ENCODE assay signal across 24 mouse cellular contexts in the genomic region with DNA sequence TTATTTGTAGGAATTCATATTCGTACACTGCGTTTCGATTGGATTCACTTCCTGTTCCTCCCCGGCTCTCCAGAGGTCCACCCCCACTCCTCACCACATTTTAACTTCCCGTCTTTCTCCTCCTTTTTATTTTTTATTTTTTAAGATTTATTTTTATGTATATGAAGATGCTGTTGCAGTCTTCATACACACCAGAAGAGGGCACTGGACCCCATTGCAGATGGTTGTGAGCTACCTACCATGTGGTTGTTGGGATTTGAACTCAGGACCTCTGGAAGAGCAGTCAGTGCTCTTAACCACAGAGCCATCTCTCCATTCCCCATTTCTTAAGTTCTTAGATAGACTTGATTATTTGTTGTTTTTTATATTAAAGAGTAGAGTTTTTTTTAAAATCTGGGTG. TPM values are rescaled to one million over a fixed set of nuclear protein-coding genes. Genes with fewer than 3 reads are reported as not detected.
DNase-seq lines count a peak whose midpoint lies in the region; ATAC-seq and TF ChIP-seq lines count a peak whose summit lies in the region.
"Had no signal": no experiment of that assay in that cellular context is flagged by ENCODE, and none has a peak within 500 bp of the region (broad histone marks: within the 10 kb centered on the region; RNA-seq: fewer than 3 reads in every experiment).

No protein-coding gene starts in this region.

- no peak for TF ChIP-seq EP300 in lung, postnatal 0 days (IDR thresholded peaks at IDR 0.05)

- H3K9me3 ChIP-seq in kidney, postnatal 0 days (replicated peaks; ENCODE audit: low read length): no peaks in the 10 kb centered on the region
- no peaks in the 10 kb centered on the region for H3K9me3 ChIP-seq in lung, postnatal 0 days (ENCODE audit: low read length)
- no peaks in the 10 kb centered on the region for H3K9me3 ChIP-seq in liver, embryonic 16.5 days (replicated peaks; ENCODE audit: control insufficient read depth, low read length)
- H3K9me3 ChIP-seq in forebrain, embryonic 11.5 days (ENCODE audit: control insufficient read depth, low read length): no peaks in the 10 kb centered on the region
- H3K9me3 ChIP-seq: embryonic facial prominence, embryonic 10.5 days; forebrain, embryonic 13.5 days; midbrain, embryonic 10.5 days; neural tube, embryonic 15.5 days had no signal

- DNase-seq in gastrocnemius, adult 2 months: no peak
- DNase-seq in gastrocnemius, postnatal 10 days: no peak
- DNase-seq in kidney, postnatal 0 days (ENCODE audit: low spot score): no peak
- no peak for DNase-seq in kidney, postnatal 10 days
- no peak for DNase-seq in lung, postnatal 0 days (ENCODE audit: low spot score)
- no peak for DNase-seq in lung, postnatal 14 days
- no peak for DNase-seq in forebrain, embryonic 11.5 days (ENCODE audit: low spot score)
- DNase-seq: cerebellum, adult 11-12 months; cerebellum, postnatal 10 days; kidney, postnatal 4 days; lung, adult 18-20 months; lung, postnatal 36 days; right cerebral cortex, adult 18-20 months; right cerebral cortex, postnatal 4 days; thymus, adult 2 months; thymus, postnatal 4 days had no signal

- H3K27ac ChIP-seq in gastrocnemius, adult 2 months: no peak overlapping the region
- no peak overlapping the region for H3K27ac ChIP-seq in kidney, postnatal 0 days
- H3K27ac ChIP-seq in lung, postnatal 0 days (ENCODE audit: low read length): no peak overlapping the region
- H3K27ac ChIP-seq in liver, embryonic 16.5 days (ENCODE audit: low read length): peak overlapping the region; percentile 99; the same call in 1 of the 2 replicates
- H3K27ac ChIP-seq in forebrain, embryonic 11.5 days (ENCODE audit: low read depth, low read length): no peak overlapping the region
- H3K27ac ChIP-seq: embryonic facial prominence, embryonic 10.5 days; forebrain, embryonic 13.5 days; hindbrain, postnatal 0 days; midbrain, embryonic 10.5 days; neural tube, embryonic 15.5 days had no signal

- H3K4me1 ChIP-seq in kidney, postnatal 0 days (replicated peaks; ENCODE audit: insufficient read depth, low read length): no peaks in the 10 kb centered on the region; the same call in 1 of the 2 replicates
- H3K4me1 ChIP-seq in lung, postnatal 0 days (ENCODE audit: insufficient read depth, low read depth, low read length): no peaks in the 10 kb centered on the region
- peaks cover 19% of the 10 kb centered on the region for H3K4me1 ChIP-seq in liver, embryonic 16.5 days (ENCODE audit: control insufficient read depth, low read depth, low read length)
- H3K4me1 ChIP-seq in forebrain, embryonic 11.5 days (replicated peaks; ENCODE audit: control insufficient read depth, insufficient read depth, low read length): peaks cover 2% of the 10 kb centered on the region; the same call in 1 of the 2 replicates

- no peak for ATAC-seq in kidney, postnatal 0 days (replicated peaks; ENCODE audit: low FRiP score, low read depth)
- ATAC-seq in lung, postnatal 0 days: no peak
- ATAC-seq in liver, embryonic 16.5 days (ENCODE audit: low read depth): no peak
- ATAC-seq in forebrain, embryonic 11.5 days (replicated peaks; ENCODE audit: low FRiP score): no peak
- ATAC-seq: CD4-positive, CD25-positive, alpha-beta regulatory T cell, adult 4 months; forebrain, embryonic 13.5 days; hindbrain, postnatal 0 days; intestine, postnatal 0 days had no signal

- no peaks in the 10 kb centered on the region for H3K36me3 ChIP-seq in kidney, postnatal 0 days (ENCODE audit: insufficient read depth, low read length)
- H3K36me3 ChIP-seq in lung, postnatal 0 days (ENCODE audit: insufficient read depth, low read length): no peaks in the 10 kb centered on the region
- H3K36me3 ChIP-seq in liver, embryonic 16.5 days (ENCODE audit: control insufficient read depth, insufficient read depth): peaks cover 3% of the 10 kb centered on the region
- H3K36me3 ChIP-seq in forebrain, embryonic 11.5 days (ENCODE audit: control insufficient read depth, insufficient read depth, low read length): no peaks in the 10 kb centered on the region
- H3K36me3 ChIP-seq: embryonic facial prominence, embryonic 10.5 days; midbrain, embryonic 10.5 days; neural tube, embryonic 15.5 days had no signal

- 93% methylated on average over 5 of the region's 5 CpGs for WGBS in kidney, postnatal 0 days
- 92% methylated on average over 5 of the region's 5 CpGs for WGBS in lung, postnatal 0 days
- 91% methylated on average over 5 of the region's 5 CpGs for WGBS in liver, embryonic 16.5 days (ENCODE audit: insufficient replicate concordance)
- 89% methylated on average over 5 of the region's 5 CpGs for WGBS in forebrain, embryonic 11.5 days

- intact Hi-C loops in gastrocnemius, adult 2 months (cut with DNase I): no loop called here

- H3K9ac ChIP-seq in kidney, postnatal 0 days (ENCODE audit: low read depth, low read length): no peak overlapping the region
- no peak overlapping the region for H3K9ac ChIP-seq in lung, postnatal 0 days (replicated peaks; ENCODE audit: low read depth)
- peak overlapping the region; percentile 98; the same call in 1 of the 2 replicates for H3K9ac ChIP-seq in liver, embryonic 16.5 days (ENCODE audit: low read depth, low read length)
- no peak overlapping the region for H3K9ac ChIP-seq in forebrain, embryonic 11.5 days (ENCODE audit: low read length)
- H3K9ac ChIP-seq: forebrain, embryonic 13.5 days; neural tube, embryonic 15.5 days had no signal

- no peak overlapping the region for H3K4me2 ChIP-seq in kidney, postnatal 0 days (ENCODE audit: low read length)
- H3K4me2 ChIP-seq in lung, postnatal 0 days (replicated peaks; ENCODE audit: low read depth, low read length): no peak overlapping the region
- H3K4me2 ChIP-seq in liver, embryonic 16.5 days (ENCODE audit: low read depth, low read length): peak overlapping the region; percentile 79
- no peak overlapping the region for H3K4me2 ChIP-seq in forebrain, embryonic 11.5 days (ENCODE audit: low read depth, low read length, severe bottlenecking)
- H3K4me2 ChIP-seq: forebrain, embryonic 13.5 days; neural tube, embryonic 15.5 days had no signal

- peak; percentile 11; the same call in 1 of the 2 replicates for TF ChIP-seq CTCF in gastrocnemius, adult 2 months (IDR thresholded peaks at IDR 0.05)
- peak; percentile 22; the same call in 1 of the 2 replicates for TF ChIP-seq CTCF in kidney, postnatal 0 days (IDR thresholded peaks at IDR 0.05; ENCODE audit: low read depth)
- TF ChIP-seq CTCF in lung, postnatal 0 days (IDR thresholded peaks at IDR 0.05): peak; percentile 21; the same call in 1 of the 2 replicates

- no peak overlapping the region for H3K4me3 ChIP-seq in gastrocnemius, adult 2 months
- no peak overlapping the region for H3K4me3 ChIP-seq in kidney, postnatal 0 days (replicated peaks; ENCODE audit: low read depth, low read length)
- no peak overlapping the region for H3K4me3 ChIP-seq in lung, postnatal 0 days (ENCODE audit: low read depth, low read length)
- peak overlapping the region; percentile 92; the same call in 1 of the 2 replicates for H3K4me3 ChIP-seq in liver, embryonic 16.5 days (ENCODE audit: low read depth, low read length)
- H3K4me3 ChIP-seq in forebrain, embryonic 11.5 days (ENCODE audit: low read depth, low read length): no peak overlapping the region
- H3K4me3 ChIP-seq: embryonic facial prominence, embryonic 10.5 days; forebrain, embryonic 13.5 days; midbrain, embryonic 10.5 days; neural tube, embryonic 15.5 days had no signal

- no peaks in the 10 kb centered on the region for H3K27me3 ChIP-seq in kidney, postnatal 0 days (ENCODE audit: insufficient read depth, low read length)
- no peaks in the 10 kb centered on the region for H3K27me3 ChIP-seq in lung, postnatal 0 days (replicated peaks; ENCODE audit: insufficient read depth, low read length)
- no peaks in the 10 kb centered on the region for H3K27me3 ChIP-seq in liver, embryonic 16.5 days (ENCODE audit: control insufficient read depth, insufficient read depth, low read depth, low read length)
- no peaks in the 10 kb centered on the region for H3K27me3 ChIP-seq in forebrain, embryonic 11.5 days (ENCODE audit: control insufficient read depth, insufficient read depth, low read length)
- H3K27me3 ChIP-seq: forebrain, embryonic 13.5 days; neural tube, embryonic 15.5 days had no signal

RNA-seq across cellular contexts. Expression of a gene that starts 3.2 kb away (rescaled TPM):
- total RNA-seq in gastrocnemius, adult 2 months (2021): 10 to 100 TPM; 26.2 to 26.3 TPM
- 10 to 100 TPM; 23.6 to 23.8 TPM for total RNA-seq in gastrocnemius, postnatal 10 days (2021)
- polyA plus RNA-seq in kidney, postnatal 0 days (2015; fragmentation: Nextera tagmentation; extraction: Ambion mirVana): 32.4 and 34.1 TPM in 2 replicates
- 24.4 and 25.1 TPM in 2 replicates for polyA plus RNA-seq in lung, postnatal 0 days (2015; fragmentation: Nextera tagmentation; extraction: Ambion mirVana)
- polyA plus RNA-seq in liver, embryonic 16.5 days (2015; fragmentation: Nextera tagmentation; extraction: Ambion mirVana): 115 and 119 TPM in 2 replicates
- polyA plus RNA-seq in forebrain, embryonic 11.5 days (2014; fragmentation: Nextera tagmentation; extraction: Ambion mirVana): 48.4 and 49.8 TPM in 2 replicates
